Mouse (Mus musculus) spleen, adult 2 months (tissue): ENCODE results near the gene Nelfb. TPM values are rescaled to one million over a fixed set of nuclear protein-coding genes. Genes with fewer than 3 reads are reported as not detected.
A peak's percentile ranks its signal among the peaks of the same experiment; 100 is the strongest.
"Not testable (repeated sequence)": the region's sequence is repeated elsewhere in the genome, so short reads cannot be mapped to it uniquely, and the experiment has no call there.

Experiments used
- DNase-seq, 2 experiments: peaks; one replicate each; pipeline versions ENCODE4 v3.0.0 to v3.0.0-alpha.2; 2012 to 2021; ENCODE audit warnings: low spot score in 2 of 2, low read depth in 1 of 2
- H3K27ac ChIP-seq: fragments of 200-500 bp; 2 replicates; pipeline ENCODE4 v1.5.1; 2012; ENCODE audit warnings: low read length, inconsistent platforms; ENCODE audit not compliant: insufficient read depth
- H3K27me3 ChIP-seq: fragments of 200-500 bp; 2 replicates; pipeline ENCODE4 v1.6.1; 2012; ENCODE audit warnings: mild to moderate bottlenecking, moderate library complexity, low read length, inconsistent platforms; ENCODE audit not compliant: control insufficient read depth, insufficient read depth
- H3K36me3 ChIP-seq: fragments of 200-500 bp; 2 replicates; pipeline ENCODE4 v1.6.1; 2012; ENCODE audit warnings: mild to moderate bottlenecking, low read length, inconsistent platforms; ENCODE audit not compliant: control insufficient read depth, insufficient read depth
- H3K4me1 ChIP-seq: fragments of 200-500 bp; 2 replicates; pipeline ENCODE4 v1.6.1; 2011; ENCODE audit warnings: inconsistent platforms; ENCODE audit not compliant: control insufficient read depth, insufficient read depth, insufficient read length
- H3K4me3 ChIP-seq: fragments of 200-500 bp; 2 replicates; pipeline ENCODE4 v1.5.1; 2011; ENCODE audit warnings: mild to moderate bottlenecking, inconsistent platforms; ENCODE audit not compliant: insufficient read depth, insufficient read length; ENCODE audit errors: extremely low read depth
- CTCF ChIP-seq: fragments of 200-500 bp; IDR thresholded peaks from 2 replicates; pipeline ENCODE4 v1.5.1; 2011; ENCODE audit warnings: mild to moderate bottlenecking, inconsistent platforms; ENCODE audit not compliant: insufficient read depth, insufficient read length, insufficient replicate concordance; ENCODE audit errors: extremely low read depth
- POLR2A ChIP-seq: fragments of 200-500 bp; IDR thresholded peaks from 2 replicates; pipeline ENCODE4 v1.6.1; 2011; ENCODE audit warnings: low read depth, low read length, inconsistent platforms
- WGBS: fragments of 180-500 bp; shearing (Covaris S2); methylation state at CpG from one replicate; pipeline ENCODE4 v1.1.7; 2018; 5-methylcytosine and 5-hydroxymethylcytosine counted together
- polyA plus RNA-seq: library from polyadenylated mRNA; depleted of rRNA; stranded (reverse); fragments of >200 nt; gene quantifications from 2 replicates; pipeline ENCODE4 v1.2.3, GENCODE M21; 2012; rRNA removed

Gene Nelfb
- 61.6 and 68.1 TPM in 2 replicates for polyA plus RNA-seq

- peak; percentile 81 to 91 for DNase-seq
- under 1% methylated on average over 44 of the region's 44 CpGs for WGBS
- peak within 1 kb of the TSS; percentile 91 for H3K4me3 ChIP-seq
- peaks cover 9% of the 10 kb centered on the region; the same call in 1 of the 2 replicates for H3K4me1 ChIP-seq
- TF ChIP-seq POLR2A (peak; percentile 69), CTCF (no peak)
- H3K36me3 ChIP-seq, result peaks cover 7% of the 10 kb centered on the region
- no peaks in the 10 kb centered on the region for H3K27me3 ChIP-seq
- H3K27ac ChIP-seq, result peak within 1 kb of the TSS; percentile 92
Measured at GRCm38 (mm10) chr2:25211121-25211670, at the start of gene Nelfb. Gene Nelfb, minus strand, starts transcription at chr2:25211489.

GRCm38 (mm10) chr2:25258887-25259286 is 47.6 kb upstream of the Nelfb start:
- 82% methylated on average over 2 of the region's 2 CpGs for WGBS
- TF ChIP-seq CTCF (peak; percentile 22; the same call in 1 of the 2 replicates), POLR2A (no peak)

GRCm38 (mm10) chr2:25257250-25257649 is 46.0 kb upstream of the Nelfb start:
- WGBS, result 82% methylated on average over 5 of the region's 5 CpGs
- H3K27ac ChIP-seq, H3K27me3 ChIP-seq, DNase-seq, H3K36me3 ChIP-seq, H3K4me3 ChIP-seq, H3K4me1 ChIP-seq: not testable (repeated sequence)

More at GRCm38 (mm10) chr2:25258887-25259286, 47.6 kb upstream of the Nelfb start:
- H3K4me3 ChIP-seq, result no peak overlapping the region
- no peak for DNase-seq
- H3K27me3 ChIP-seq, result no peaks in the 10 kb centered on the region
- no peak overlapping the region for H3K27ac ChIP-seq
- no peaks in the 10 kb centered on the region for H3K36me3 ChIP-seq
- H3K4me1 ChIP-seq, result peaks cover 18% of the 10 kb centered on the region

- H3K36me3 ChIP-seq, H3K27ac ChIP-seq, H3K4me1 ChIP-seq, H3K27me3 ChIP-seq: not testable (repeated sequence)
- WGBS, result 27% methylated on average over 12 of the region's 12 CpGs
- H3K4me3 ChIP-seq, result 0 out of 2 replicates have a peak overlapping the region, but pooled peaks have one; percentile 98
- DNase-seq, result peak; percentile 55 to 67
- TF ChIP-seq CTCF, result peak; percentile 2; the same call in 1 of the 2 replicates
Measured at GRCm38 (mm10) chr2:25256443-25257109, 45.3 kb upstream of the Nelfb start.

GRCm38 (mm10) chr2:25255284-25255779 is 44.0 kb upstream of the Nelfb start, which contains the start of gene Tmem203:
Gene Tmem203, plus strand, starts transcription at chr2:25255439.
- peaks cover 8% of the 10 kb centered on the region for H3K36me3 ChIP-seq
- peak within 1 kb of the TSS; percentile 98 for H3K4me3 ChIP-seq
- H3K27me3 ChIP-seq, result no peaks in the 10 kb centered on the region
- H3K27ac ChIP-seq, result peak within 1 kb of the TSS; percentile 86
- peak; percentile 82 to 84 for DNase-seq
- peaks cover 9% of the 10 kb centered on the region for H3K4me1 ChIP-seq
- WGBS, result 1% methylated on average over 39 of the region's 39 CpGs
- TF ChIP-seq POLR2A (peak; percentile 40; the same call in 1 of the 2 replicates), CTCF (no peak)

GRCm38 (mm10) chr2:25252331-25252730 is 41.0 kb upstream of the Nelfb start:
- WGBS, result 92% methylated on average over 1 of the region's 1 CpGs
- peak in 1 of 2 experiments; percentile 31 for DNase-seq
- H3K36me3 ChIP-seq, result peaks cover 29% of the 10 kb centered on the region

More at GRCm38 (mm10) chr2:25252331-25252730, 41.0 kb upstream of the Nelfb start:
- TF ChIP-seq CTCF (peak; percentile 8; the same call in 1 of the 2 replicates), POLR2A (no peak)
- Histone ChIP-seq H3K27ac (no peak overlapping the region), H3K4me3 (no peak overlapping the region), H3K27me3 (no peaks in the 10 kb centered on the region), H3K4me1 (peaks cover 9% of the 10 kb centered on the region)
